Mouse (Mus musculus) adrenal gland, adult (tissue): ENCODE measurements around the gene Gpr161.
"Not testable (repeated sequence)": the region's sequence is repeated elsewhere in the genome, so short reads cannot be mapped to it uniquely, and the experiment has no call there.

ENCODE experiments used
- DNase-seq, 2 experiments: peaks; one replicate each; pipeline ENCODE4 v3.0.0; 2022 to 2023; ENCODE audit warnings: low spot score in 1 of 2; ENCODE audit not compliant: inconsistent age in 2 of 2

Gpr161 gene

DNA sequence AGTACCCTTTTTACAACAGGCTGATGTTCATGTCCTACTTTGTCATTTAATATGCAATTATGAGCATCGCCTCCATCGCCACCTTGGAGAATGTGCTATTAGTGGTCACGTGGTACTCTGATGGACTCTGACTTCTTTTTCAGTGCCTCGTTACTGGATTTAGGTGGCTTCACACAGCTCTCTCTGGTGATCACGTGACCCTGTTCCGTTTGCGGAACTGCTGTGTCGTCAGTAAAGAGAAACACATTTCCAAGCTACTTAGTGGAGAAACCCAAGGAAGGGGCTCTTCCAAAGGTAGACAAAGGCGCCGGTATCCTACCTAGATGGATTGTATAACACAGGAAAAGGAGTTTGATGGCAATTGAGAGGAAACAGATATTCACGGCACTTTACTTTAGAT is 12.6 kb downstream of the Gpr161 start:
- no peak for DNase-seq

DNA sequence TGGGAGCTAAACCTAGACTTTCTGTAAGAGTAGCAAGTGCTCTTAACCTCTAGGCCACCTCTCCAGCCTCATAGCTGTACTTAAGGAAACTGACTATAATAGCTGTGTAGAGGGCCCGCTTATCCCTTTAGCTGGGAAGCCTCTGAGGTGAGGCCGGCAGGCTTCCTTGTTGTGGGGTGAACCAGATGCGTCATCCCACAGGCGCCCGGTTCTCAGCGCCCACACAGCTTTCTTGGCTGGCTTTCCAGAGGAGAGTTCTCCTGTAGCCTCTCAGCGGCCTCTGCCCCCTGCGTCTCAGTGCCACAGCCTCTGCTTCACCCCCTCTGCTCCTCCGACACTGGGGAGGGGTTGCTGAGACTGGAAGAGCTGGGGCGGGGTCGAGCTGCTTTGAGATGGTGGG is 20.8 kb downstream of the Gpr161 start:
- no peak for DNase-seq

DNA sequence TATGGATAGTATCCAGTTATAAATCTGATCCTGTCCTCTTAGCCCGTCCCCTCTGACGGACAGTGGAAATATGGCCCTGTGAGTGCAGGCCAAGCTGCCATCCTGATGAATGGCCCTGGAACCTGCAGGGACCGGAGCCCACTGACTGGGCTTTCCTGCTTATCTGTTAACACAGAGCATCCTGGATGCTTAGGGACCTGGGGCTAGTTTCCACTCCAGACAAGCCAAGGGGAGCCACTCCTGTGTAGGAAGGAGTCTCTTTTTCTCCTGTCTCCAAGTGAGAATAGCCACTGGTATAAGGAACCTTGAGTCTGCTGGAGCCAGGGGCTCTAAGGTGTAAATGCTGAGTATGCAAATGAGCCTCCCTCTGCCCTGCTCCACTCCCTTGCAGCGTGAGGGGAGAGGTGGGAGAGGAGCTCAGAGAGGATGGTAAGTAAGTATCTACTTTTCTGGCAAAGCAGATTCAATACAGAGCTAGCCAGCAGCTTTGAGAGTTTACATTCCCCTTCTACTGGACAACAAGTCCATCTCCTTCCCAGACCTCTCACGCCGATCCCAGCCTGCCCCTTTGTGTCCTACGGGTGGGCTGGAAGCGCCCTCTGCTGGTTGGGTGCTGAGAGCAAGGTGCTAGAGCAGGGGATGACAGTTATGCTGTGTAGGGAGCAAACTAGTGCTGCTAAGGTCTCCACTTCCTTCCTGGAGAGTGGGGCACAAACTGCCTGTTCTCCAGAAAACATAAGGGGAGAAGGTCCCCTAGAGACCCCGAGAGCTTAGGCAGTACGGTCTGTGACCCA is 24.7 kb downstream of the Gpr161 start:
- DNase-seq, result peak; percentile 75 to 88

DNA sequence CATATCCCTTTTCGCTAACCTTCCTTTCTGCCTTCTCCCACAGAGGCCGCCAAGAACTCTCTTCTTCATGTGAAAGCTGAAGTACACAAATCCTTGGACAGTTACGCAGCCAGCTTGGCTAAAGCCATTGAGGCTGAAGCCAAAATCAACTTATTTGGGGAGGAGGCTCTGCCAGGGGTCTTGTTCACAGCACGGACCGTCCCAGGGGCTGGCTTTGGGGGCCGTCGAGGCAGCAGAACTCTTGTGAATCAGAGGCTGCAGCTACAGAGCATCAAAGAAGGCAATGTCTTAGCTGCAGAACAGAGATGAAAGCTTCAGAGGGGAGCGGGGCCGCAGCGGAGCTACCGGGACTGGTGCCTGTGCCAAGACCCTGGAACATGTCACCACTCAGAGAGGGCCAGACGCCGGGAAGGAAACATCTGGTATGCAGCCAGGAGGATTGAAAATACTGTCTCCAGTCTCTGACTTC is 25.8 kb downstream of the Gpr161 start:
- DNase-seq, result peak; percentile 12 to 29

DNA sequence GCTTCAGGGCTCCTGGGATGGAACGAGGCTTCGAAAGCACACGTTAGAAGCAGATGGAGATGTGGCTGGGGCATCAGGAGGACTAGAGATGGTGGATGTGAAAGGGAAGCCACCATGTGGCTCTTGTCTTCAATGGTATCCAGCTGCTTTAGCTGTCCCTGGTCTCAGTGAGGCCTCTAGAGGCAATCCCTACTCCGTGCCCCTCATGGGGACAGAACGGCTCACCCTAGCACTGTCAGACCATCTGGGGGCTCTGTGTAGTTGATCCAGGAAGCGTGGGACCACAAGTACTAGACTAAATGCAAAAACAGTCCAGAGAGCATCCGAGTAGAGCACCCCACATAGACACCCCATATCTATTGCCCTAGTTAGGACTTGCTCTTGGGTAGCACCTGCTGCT is 26.3 kb downstream of the Gpr161 start:
- no peak for DNase-seq

DNA sequence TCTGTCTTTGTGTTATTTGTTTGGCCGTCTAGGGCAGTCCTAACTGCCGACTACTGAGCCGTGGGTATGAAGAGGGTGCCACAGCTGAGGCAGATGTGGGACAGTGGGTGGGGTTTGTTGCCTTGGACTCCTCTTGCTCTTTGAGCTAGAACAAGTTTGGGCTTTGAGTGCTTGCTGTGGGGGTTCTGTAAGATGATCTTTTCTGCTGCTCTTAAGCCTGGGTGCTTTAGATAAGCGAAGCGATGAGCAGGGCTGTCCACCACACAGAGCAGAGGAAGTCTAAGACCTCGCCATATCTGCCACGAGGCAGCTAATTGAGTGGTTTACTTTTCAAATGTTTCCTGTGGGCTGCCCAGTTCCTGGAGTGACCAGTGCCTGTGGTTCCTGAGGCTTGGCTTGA is 27.3 kb downstream of the Gpr161 start:
- DNase-seq, result no peak

DNA sequence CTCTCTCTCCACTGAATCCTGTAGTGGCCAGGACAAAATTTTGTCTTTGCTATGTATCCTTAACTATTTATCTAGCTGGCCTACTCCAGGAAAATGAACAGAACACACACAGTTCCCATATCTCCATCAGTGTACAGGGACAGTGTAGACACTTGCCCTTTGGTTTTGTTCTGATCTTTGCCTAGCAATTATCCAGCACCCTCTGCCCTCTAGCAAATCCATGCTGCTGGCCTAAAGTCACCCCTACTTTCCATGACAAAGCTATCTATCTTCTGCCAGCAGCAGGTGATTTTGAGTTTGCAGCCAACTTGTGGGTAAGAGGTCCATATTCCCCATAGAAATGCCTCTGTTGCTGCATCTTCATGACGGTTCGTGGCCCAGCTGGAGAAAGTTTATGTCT is 31.8 kb downstream of the Gpr161 start:
- no peak for DNase-seq

DNA sequence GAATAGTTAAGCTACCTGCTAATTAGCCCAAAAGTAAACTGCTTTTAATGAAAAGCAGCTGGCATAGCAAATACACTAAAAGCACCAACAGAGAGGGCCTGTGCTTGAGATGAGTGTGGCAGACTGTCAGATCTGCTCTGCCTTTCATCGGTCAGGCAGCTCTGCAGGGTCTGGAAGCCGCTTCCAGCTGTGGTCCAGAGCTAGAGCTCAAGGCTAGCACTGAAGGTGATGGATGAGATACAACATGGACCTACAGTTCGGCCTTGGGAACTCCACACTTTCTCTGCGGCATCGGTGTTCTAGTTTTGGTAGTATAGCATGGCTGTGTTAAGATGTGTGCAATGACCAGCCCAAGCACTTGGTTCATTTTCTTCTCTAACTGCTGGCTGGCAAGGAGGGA is 32.2 kb downstream of the Gpr161 start:
- peak; percentile 73 for DNase-seq

DNA sequence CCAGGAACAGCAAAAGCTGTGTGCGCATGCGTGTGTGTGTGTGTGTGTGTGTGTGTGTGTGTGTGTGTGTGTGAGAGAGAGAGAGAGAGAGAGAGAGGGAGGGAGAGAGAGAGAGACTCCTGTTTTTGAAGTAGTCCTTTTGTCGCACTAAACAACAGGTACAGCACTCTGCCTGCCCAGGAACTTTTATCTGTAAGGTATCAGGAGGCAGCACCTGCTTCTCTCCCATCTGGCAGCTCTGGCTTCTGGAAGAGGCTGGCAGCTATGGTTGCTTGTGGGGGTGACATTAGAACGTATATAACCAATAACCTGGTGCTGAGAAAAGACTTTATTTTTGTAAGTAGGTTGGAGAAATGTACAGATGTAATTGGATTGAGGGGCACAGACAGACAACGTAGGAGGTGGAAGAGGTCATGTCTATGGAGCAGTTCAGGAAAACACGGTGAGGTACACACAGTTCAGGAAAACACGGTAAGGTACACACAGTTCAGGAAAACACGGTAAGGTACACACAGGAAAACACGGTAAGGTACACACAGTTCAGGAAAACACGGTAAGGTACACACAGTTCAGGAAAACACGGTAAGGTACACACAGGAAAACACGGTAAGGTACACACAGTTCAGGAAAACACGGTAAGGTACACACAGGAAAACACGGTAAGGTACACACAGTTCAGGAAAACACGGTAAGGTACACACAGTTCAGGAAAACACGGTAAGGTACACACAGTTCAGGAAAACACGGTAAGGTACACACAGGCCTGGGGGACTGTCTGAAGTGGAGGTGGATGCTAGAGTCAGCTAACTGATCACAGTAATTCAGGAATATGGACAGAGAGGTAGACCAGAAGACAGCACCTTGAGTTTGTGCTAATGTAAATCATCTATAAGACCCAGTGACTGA is 33.0 kb downstream of the Gpr161 start:
- not testable (repeated sequence) for DNase-seq

DNA sequence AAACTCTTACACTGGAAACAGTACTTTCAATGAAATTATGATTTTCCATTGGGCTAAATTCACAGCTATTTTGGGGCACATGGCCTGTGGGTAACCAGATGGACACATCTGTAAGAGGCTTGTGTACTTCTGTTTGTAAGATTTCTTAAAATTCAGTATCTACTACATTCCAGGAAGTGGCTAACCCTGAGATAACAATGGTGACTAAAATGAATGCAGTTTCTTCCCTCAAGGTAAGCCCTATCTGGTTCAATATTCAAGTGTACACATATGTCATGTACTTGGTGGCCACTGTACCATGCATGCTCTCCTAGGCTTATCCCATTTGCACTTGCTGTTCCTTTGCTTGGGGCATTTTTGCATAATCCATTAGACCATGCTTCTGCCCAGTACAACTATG is 35.3 kb downstream of the Gpr161 start:
- DNase-seq, result no peak

DNA sequence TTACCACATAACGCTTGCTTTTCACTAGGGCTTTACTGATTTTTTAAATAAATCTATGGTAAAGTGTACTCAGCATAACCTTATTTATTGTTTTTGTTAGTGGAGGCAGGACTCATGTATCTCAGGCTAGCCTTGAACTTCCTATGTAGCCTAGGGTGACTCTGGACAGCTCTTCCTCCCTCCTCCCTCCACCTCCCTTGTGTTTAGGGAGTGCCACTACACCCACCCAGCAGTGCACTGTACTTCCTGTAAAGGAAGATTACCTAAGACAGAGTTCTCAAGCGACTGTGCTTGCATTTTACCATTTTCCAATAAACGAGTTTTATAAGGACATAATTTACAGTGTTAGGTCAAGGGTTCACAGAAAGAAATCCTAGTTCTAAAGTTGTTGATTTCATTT is 37.2 kb downstream of the Gpr161 start:
- no peak for DNase-seq

DNA sequence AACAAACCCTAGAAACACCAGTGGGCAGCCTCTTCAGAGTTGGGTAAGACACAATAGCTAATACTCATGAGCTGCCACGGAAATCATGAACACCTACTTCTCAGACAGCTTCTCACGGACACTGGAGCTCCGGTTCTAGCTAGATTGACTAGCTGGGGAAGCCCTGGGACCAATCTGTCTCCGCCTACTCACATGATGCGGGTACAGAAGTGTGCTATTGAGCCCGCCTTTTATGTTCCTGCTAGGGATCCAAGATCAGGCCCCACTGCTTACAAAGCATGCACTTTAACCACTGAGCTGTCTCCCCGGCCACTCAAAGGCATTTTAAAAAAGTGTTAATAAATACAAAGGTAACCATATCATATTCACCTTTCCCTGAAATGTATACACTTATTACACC is 46.5 kb downstream of the Gpr161 start:
- DNase-seq, result no peak

DNA sequence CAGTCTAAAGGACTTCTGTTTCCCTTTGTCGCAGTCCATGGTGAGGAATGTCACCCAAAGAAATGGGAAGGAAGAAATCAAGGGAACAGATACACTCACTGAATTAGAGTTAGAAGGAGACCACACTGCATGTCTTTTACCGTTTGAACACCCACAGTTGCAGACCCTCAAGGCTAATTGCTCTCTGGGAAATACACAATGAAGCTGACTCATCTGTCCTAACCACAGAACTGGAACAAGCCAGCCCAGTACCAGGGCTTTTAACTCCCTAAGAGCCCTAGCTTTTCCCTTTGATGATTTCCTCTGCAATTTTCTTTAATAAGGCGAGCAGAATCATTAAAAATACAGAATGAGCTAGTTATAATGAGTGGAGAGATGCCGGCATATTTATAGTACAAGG is 48.9 kb downstream of the Gpr161 start:
- peak; percentile 37 to 75 for DNase-seq

DNA sequence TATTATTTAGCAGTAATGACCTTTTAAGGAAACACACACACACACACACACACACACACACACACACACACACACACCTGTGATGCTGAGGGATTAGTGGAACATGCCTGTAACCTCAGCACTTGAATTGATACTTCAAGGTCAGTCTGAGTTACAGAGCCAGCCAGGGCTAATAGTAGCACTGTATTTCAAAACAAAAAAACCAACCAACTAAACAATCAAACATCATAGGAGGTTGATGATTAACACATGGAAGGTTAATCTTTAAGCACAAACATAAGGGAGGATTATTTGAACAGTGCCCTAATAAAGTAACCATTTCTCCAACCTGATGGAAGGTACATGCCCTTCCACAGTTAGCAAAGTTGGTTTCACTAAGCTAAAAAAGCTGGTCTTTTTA is 53.0 kb downstream of the Gpr161 start:
- no peak for DNase-seq

DNA sequence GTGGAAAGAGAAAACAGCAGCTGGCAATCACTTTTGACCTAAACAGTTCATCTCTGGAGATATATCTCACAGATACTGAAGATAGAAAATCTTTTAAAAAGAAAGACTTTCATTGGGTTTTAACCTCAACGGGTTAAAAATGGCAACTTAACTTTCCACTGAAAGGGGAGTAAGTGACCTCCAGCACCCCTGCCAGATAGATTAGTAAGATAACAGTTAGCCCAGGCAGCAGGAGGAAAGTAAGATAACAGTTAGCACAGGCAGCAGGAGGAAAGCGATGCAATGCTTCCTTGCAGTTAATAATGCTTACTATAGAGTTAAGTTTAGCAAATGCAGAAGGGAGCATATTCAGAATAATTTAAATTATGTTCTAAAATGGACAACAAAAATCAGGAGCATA is 60.8 kb downstream of the Gpr161 start:
- no peak for DNase-seq

DNA sequence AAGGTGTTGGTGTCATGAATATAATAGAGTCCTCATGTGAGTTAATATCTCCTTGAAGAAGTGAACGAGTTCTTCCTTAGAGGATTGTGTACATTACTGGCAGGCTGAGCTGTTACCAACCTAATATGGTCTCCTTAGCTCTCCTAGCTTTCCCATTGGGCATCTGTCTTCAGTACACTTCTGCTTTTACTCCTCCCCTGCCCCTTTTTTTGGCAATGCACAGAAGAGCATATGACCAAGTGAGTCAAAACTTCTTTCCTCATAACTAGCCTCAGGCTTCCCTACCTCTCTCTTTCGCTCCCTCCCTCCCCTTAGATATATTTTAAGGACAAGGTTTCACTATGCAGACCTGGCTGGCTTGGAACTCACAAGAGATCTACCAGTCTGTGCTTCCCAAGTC is 67.7 kb downstream of the Gpr161 start:
- DNase-seq, result no peak

DNA sequence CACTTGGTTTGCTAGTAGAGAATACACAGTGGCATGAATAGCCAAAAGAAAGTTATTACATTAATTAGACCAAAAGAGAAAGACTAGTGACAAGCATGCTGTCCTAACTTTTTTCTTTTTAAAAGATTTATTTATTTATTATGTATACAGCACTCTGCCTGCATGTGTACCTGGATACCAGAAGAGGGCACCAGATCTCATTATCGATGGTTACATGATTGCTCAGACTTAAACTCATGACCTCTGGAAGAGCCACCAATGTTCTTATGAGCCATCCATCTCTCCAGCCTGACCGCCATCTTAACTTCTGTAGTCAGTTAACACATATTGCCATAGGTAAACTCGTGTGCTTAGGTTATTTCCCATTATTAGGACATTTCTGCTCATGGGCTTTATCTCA is 69.5 kb downstream of the Gpr161 start:
- no peak for DNase-seq

DNA sequence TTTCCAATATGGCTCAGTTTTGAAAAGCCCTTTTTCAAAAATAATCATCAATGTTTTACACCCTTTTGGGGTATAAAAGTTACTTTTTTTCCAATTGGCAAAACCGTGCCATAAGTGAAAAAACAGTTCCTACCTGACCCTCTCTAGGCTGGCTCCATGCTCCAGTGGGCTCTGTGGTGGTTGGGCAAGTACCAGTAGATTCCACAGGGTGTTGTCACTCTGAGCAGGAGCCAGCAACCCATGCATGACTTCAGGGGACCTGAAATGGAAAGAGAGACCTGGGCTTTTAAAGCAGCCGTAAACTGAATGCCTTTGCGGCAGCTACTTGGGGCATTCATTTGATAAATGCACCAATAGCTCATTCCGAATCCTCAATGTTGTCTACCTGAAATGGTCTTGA is 75.4 kb downstream of the Gpr161 start:
- DNase-seq, result no peak

DNA sequence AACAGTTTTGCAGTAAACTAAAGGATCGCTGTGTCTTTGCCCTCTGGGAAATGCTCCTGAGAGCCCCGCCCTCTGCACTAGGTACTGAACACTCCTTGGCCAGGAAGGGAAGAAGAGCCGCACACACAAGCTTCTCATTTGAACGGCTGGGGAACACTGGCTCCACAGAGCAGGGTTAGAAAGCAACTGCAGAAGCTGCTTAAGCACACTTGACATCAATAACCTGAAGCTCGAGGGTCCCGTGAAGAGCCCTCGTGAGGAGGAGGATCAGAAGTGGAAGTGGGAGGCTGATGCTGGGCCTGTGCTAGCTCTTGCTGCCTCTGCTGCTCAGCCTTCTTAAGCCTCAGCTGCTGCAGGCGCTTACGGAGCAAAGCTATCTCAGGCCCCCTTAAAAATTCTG is 78.2 kb downstream of the Gpr161 start:
- no peak for DNase-seq
